Mouse (Mus musculus) neural tube, embryonic 15.5 days (tissue): ENCODE results near the gene Sytl4. TPM values are rescaled to one million over a fixed set of nuclear protein-coding genes. Genes with fewer than 3 reads are reported as not detected.
A peak's percentile ranks its signal among the peaks of the same experiment; 100 is the strongest.

ENCODE experiments used
- ATAC-seq: fragments of 200-750 bp; cut with Nextera tagmentation; 2 replicates; pipeline ENCODE4 v1.8.0; 2017; ENCODE audit warnings: mild to moderate bottlenecking, moderate TSS enrichment, moderate library complexity; ENCODE audit not compliant: low FRiP score
- H3K27ac ChIP-seq: fragments of 300-500 bp; sonication (generic); replicated peaks from 2 replicates; pipeline ENCODE4 v1.5.1; 2015; ENCODE audit warnings: mild to moderate bottlenecking, inconsistent platforms
- H3K27me3 ChIP-seq: fragments of 300-500 bp; sonication (generic); replicated peaks from 2 replicates; pipeline ENCODE4 v1.6.1; 2015; ENCODE audit warnings: inconsistent platforms
- H3K36me3 ChIP-seq: fragments of 300-500 bp; sonication (generic); 2 replicates; pipeline ENCODE4 v1.6.1; 2015; ENCODE audit warnings: inconsistent platforms
- H3K4me1 ChIP-seq: fragments of 300-500 bp; sonication (generic); 2 replicates; pipeline ENCODE4 v1.6.1; 2015; ENCODE audit warnings: inconsistent platforms
- H3K4me2 ChIP-seq: fragments of 300-500 bp; sonication (generic); 2 replicates; pipeline ENCODE4 v1.6.1; 2015; ENCODE audit warnings: inconsistent platforms, mild to moderate bottlenecking, moderate library complexity
- H3K4me3 ChIP-seq: fragments of 300-500 bp; sonication (generic); replicated peaks from 2 replicates; pipeline ENCODE4 v1.5.1; 2015; ENCODE audit warnings: mild to moderate bottlenecking, inconsistent platforms
- H3K9ac ChIP-seq: fragments of 300-500 bp; sonication (generic); replicated peaks from 2 replicates; pipeline ENCODE4 v1.6.1; 2015; ENCODE audit warnings: mild to moderate bottlenecking, inconsistent platforms
- H3K9me3 ChIP-seq: fragments of 300-500 bp; sonication (generic); replicated peaks from 2 replicates; pipeline ENCODE4 v1.6.1; 2016; ENCODE audit warnings: inconsistent platforms
- WGBS: fragments of 180-500 bp; shearing (Covaris S2); methylation state at CpG from one replicate; pipeline ENCODE4 v1.1.7; 2015; ENCODE audit warnings: mixed read lengths; 5-methylcytosine and 5-hydroxymethylcytosine counted together
- polyA plus RNA-seq: library from polyadenylated mRNA; unstranded; fragments of >200 nt; fragmentation: Nextera tagmentation; extraction: Ambion mirVana; gene quantifications from 2 replicates; pipeline ENCODE4 v1.2.1, GENCODE M21; 2015

Gene Sytl4
- polyA plus RNA-seq = 1.0 and 1.1 TPM in 2 replicates

DNA sequence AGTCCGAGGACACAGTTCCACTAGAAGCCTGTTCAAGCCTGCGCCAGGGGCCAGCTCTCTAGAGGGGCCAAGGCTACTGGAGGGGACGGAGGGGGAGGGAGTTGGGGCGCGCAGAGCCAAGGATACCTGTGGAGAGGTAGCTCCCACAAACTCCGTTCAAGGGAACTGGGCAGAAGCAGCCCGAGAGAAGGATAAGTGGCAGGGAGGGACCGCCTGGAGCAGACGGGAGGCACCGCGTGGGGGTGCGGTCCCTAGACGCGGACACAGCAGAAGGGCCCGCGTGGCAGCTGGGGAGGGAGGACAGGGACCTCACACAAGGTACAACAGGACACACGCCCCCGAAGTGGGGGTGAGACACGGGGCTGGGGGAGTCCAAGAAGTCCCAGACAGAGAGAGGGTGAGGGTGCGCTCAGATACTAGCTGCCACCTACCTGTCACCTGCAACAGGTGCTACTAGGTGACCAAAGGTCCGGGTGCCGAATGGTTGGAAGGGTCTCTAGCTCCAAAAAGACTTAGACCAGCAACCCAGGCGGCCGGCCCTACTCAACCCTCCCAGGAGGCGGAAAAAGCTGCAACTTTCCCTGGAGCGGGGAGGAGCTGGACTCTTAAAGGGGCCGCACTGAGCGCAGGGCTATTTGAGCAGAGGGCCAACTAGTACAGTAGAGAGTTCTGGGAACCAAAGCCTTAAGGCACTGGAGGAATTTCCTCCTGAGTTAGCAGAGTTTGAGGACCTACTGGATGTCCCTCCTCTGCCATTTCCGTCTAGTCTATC is at the start of gene Sytl4:
Gene Sytl4 (minus strand): TSS at position 582 of the 772 bp plus-strand sequence.
- Histone ChIP-seq H3K4me3 (peak within 1 kb of the TSS; percentile 36), H3K4me1 (0 out of 2 replicates have a peak, but pooled peaks cover 4% of the 10 kb centered on the region), H3K27me3 (peaks cover 7% of the 10 kb centered on the region; the same call in 1 of the 2 replicates), H3K4me2 (peak within 1 kb of the TSS; percentile 57), H3K27ac (no peak within 1 kb of the TSS), H3K9ac (0 out of 2 replicates have a peak within 1 kb of the TSS, but pooled peaks have one; percentile 14), H3K9me3 (no peaks in the 10 kb centered on the region), H3K36me3 (no peaks in the 10 kb centered on the region)
- ATAC-seq = no peak
- 16% methylated on average over 29 of the region's 29 CpGs for WGBS

GRCm38 (mm10) chrX:134020664-134021063 is 39.1 kb upstream of the Sytl4 start:
- no peaks in the 10 kb centered on the region for H3K4me1 ChIP-seq
- ATAC-seq = no peak
- H3K4me2 ChIP-seq = no peak overlapping the region
- no peak overlapping the region for H3K9ac ChIP-seq
- 33% methylated on average over 5 of the region's 5 CpGs for WGBS
- H3K27me3 ChIP-seq = no peaks in the 10 kb centered on the region
- no peak overlapping the region for H3K4me3 ChIP-seq
- H3K27ac ChIP-seq = no peak overlapping the region
- no peaks in the 10 kb centered on the region for H3K36me3 ChIP-seq
- no peaks in the 10 kb centered on the region for H3K9me3 ChIP-seq

DNA sequence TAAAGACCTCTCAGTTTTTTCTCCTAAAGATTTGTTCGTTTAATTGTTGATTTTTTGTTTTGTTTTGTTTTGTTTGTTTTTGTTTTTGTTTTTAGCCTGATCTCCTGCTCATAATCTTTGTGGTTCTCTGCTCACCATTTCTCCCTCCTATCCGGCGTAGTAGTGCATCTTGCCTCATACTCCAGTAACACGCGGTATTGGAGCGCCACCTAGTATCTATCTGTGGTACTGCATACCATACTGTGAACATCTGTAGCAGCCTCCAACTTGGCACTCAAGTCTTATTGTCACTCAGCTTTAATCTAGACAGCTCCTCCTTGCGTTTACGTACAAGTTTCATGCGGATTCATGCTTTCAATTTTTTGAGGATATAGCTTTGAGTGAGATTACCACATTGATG is 37.4 kb upstream of the Sytl4 start:
- WGBS = 16% methylated on average over 9 of the region's 9 CpGs
- ATAC-seq = peak; percentile 81; the same call in 1 of the 2 replicates
- Histone ChIP-seq H3K27me3 (no peaks in the 10 kb centered on the region), H3K4me1 (no peaks in the 10 kb centered on the region), H3K9me3 (no peaks in the 10 kb centered on the region), H3K36me3 (no peaks in the 10 kb centered on the region), H3K4me2 (no peak overlapping the region), H3K9ac (no peak overlapping the region), H3K4me3 (no peak overlapping the region), H3K27ac (no peak overlapping the region)

DNA sequence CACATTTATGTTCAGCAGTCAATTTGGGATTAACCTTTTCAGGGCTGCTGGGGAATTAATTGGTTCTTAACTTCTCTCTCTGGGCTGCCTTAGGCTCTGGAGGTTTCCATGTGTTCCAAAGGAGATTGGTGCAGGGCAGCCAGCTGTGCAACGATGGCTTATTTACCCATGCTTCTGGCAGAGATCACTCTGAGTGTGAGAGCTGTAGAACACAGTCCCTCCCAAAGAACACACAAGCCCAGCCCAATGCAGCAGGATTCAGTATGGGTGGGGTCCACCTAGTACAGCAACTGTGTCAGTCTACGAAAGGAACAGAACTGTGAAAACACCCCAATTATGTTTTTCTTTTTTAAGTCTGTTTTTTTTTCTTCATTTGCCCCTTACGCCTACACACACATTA is 14.3 kb upstream of the Sytl4 start:
- 64% methylated on average over 3 of the region's 3 CpGs for WGBS

GRCm38 (mm10) chrX:133964615-133965014 is 17.0 kb downstream of the Sytl4 start:
- 0 out of 2 replicates have a peak, but pooled peaks cover 2% of the 10 kb centered on the region for H3K27me3 ChIP-seq
- no peaks in the 10 kb centered on the region for H3K36me3 ChIP-seq
- 81% methylated on average over 2 of the region's 2 CpGs for WGBS
- H3K4me3 ChIP-seq = no peak overlapping the region
- no peak overlapping the region for H3K4me2 ChIP-seq
- no peaks in the 10 kb centered on the region for H3K9me3 ChIP-seq
- no peak overlapping the region for H3K9ac ChIP-seq
- no peak for ATAC-seq
- no peak overlapping the region for H3K27ac ChIP-seq
- H3K4me1 ChIP-seq = no peaks in the 10 kb centered on the region

More for the DNA sequence above, 14.3 kb upstream of the Sytl4 start:
- Histone ChIP-seq H3K9me3 (no peaks in the 10 kb centered on the region), H3K4me2 (no peak overlapping the region), H3K36me3 (no peaks in the 10 kb centered on the region), H3K4me3 (no peak overlapping the region), H3K4me1 (no peaks in the 10 kb centered on the region), H3K9ac (no peak overlapping the region), H3K27me3 (peaks cover 3% of the 10 kb centered on the region; the same call in 1 of the 2 replicates), H3K27ac (no peak overlapping the region)
- ATAC-seq = no peak

- WGBS = 72% methylated on average over 2 of the region's 2 CpGs
- ATAC-seq = no peak
- Histone ChIP-seq H3K4me1 (no peaks in the 10 kb centered on the region), H3K9me3 (no peaks in the 10 kb centered on the region), H3K27me3 (no peaks in the 10 kb centered on the region), H3K4me3 (no peak overlapping the region), H3K27ac (no peak overlapping the region), H3K4me2 (no peak overlapping the region), H3K9ac (no peak overlapping the region), H3K36me3 (no peaks in the 10 kb centered on the region)
Measured at GRCm38 (mm10) chrX:133960617-133961016, 21.0 kb downstream of the Sytl4 start.

- Histone ChIP-seq H3K27ac (no peak overlapping the region), H3K4me2 (no peak overlapping the region)
Measured at GRCm38 (mm10) chrX:133954661-133955060, 27.0 kb downstream of the Sytl4 start.

DNA sequence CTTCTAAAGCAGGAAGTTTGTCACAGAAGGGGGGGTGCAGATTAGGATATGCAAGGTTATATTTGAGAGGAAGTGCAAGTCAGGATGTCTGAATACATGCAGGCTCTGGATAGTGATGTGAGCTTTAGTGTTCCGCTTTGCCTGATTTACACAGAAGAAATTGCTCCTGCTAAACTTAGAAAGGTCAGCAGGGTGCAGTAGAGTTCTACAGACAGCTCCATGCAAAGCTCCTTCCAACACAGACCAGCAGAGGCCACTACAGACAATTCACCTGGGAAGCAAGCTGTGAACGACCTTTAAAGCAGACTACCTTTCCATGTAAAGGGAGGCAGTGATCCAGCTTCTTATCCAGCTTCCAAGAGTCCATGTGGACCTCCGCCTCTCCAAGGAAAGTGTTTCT is 34.2 kb downstream of the Sytl4 start:
- peak; percentile 70 for ATAC-seq
- Histone ChIP-seq H3K27me3 (0 out of 2 replicates have a peak, but pooled peaks cover 3% of the 10 kb centered on the region), H3K27ac (no peak overlapping the region), H3K4me1 (no peaks in the 10 kb centered on the region), H3K36me3 (no peaks in the 10 kb centered on the region), H3K4me3 (no peak overlapping the region), H3K9ac (no peak overlapping the region), H3K9me3 (no peaks in the 10 kb centered on the region), H3K4me2 (no peak overlapping the region)
- WGBS = 34% methylated on average over 3 of the region's 3 CpGs

More at GRCm38 (mm10) chrX:133954661-133955060, 27.0 kb downstream of the Sytl4 start:
- Histone ChIP-seq H3K4me3 (no peak overlapping the region), H3K9me3 (no peaks in the 10 kb centered on the region), H3K4me1 (no peaks in the 10 kb centered on the region), H3K27me3 (no peaks in the 10 kb centered on the region), H3K36me3 (no peaks in the 10 kb centered on the region), H3K9ac (no peak overlapping the region)
- no peak for ATAC-seq
- 59% methylated on average over 7 of the region's 7 CpGs for WGBS

DNA sequence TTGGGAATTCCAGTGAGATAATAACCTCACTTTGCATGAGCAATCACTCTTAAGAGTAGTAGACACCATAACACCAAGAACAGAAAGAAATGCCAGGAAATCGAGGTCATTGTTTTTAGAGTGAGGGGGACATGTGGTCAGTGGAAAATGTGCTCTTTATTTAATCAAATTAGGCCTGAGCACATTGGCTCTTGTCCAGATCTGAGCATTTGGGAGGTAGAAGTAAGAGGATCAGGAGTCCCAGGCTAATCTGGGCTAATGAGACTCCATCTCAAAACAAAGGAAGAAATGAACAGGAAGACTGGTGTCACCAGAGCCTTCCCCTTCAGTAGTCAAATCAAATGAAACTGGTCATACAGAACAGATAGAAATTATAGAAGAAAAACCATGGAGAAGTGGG is 42.1 kb downstream of the Sytl4 start:
- no peaks in the 10 kb centered on the region for H3K9me3 ChIP-seq
- H3K4me2 ChIP-seq = no peak overlapping the region
- no peaks in the 10 kb centered on the region for H3K36me3 ChIP-seq
- ATAC-seq = no peak
- no peak overlapping the region for H3K9ac ChIP-seq
- no peaks in the 10 kb centered on the region for H3K27me3 ChIP-seq
- no peak overlapping the region for H3K4me3 ChIP-seq
- 64% methylated on average over 1 of the region's 1 CpGs for WGBS
- H3K4me1 ChIP-seq = no peaks in the 10 kb centered on the region
- no peak overlapping the region for H3K27ac ChIP-seq

GRCm38 (mm10) chrX:133936605-133937225 is 44.9 kb downstream of the Sytl4 start:
- Histone ChIP-seq H3K4me2 (no peak overlapping the region), H3K36me3 (no peaks in the 10 kb centered on the region), H3K9ac (no peak overlapping the region), H3K4me1 (no peaks in the 10 kb centered on the region), H3K27ac (no peak overlapping the region), H3K4me3 (no peak overlapping the region), H3K9me3 (no peaks in the 10 kb centered on the region), H3K27me3 (no peaks in the 10 kb centered on the region)
- WGBS = 90% methylated on average over 4 of the region's 4 CpGs
- ATAC-seq = no peak

GRCm38 (mm10) chrX:133931302-133932013 is 50.2 kb downstream of the Sytl4 start:
- no peaks in the 10 kb centered on the region for H3K4me1 ChIP-seq
- peaks cover 2% of the 10 kb centered on the region; the same call in 1 of the 2 replicates for H3K27me3 ChIP-seq
- no peaks in the 10 kb centered on the region for H3K36me3 ChIP-seq
- no peak overlapping the region for H3K27ac ChIP-seq
- no peak overlapping the region for H3K4me3 ChIP-seq
- H3K9ac ChIP-seq = no peak overlapping the region
- no peak overlapping the region for H3K4me2 ChIP-seq
- ATAC-seq = no peak; the same call in 1 of the 2 replicates
- H3K9me3 ChIP-seq = no peaks in the 10 kb centered on the region
- 61% methylated on average over 12 of the region's 12 CpGs for WGBS
